Mouse (Mus musculus) left cerebral cortex, postnatal 25 days (tissue): Measurements from ENCODE around the gene Tmem220. TPM values are rescaled to one million over a fixed set of nuclear protein-coding genes. Genes with fewer than 3 reads are reported as not detected.
"Not testable (repeated sequence)": the region's sequence is repeated elsewhere in the genome, so short reads cannot be mapped to it uniquely, and the experiment has no call there.

ENCODE experiments used
- DNase-seq, 2 experiments: peaks; one replicate each; pipeline ENCODE4 v3.0.0; 2022; ENCODE audit warnings: low spot score in 2 of 2, mixed read lengths in 1 of 2
- intact Hi-C: fragments of 180-260 bp; cut with DNase I; formaldehyde crosslinking; loops from one replicate; pipeline ENCODE4 v1.15.1; 2025
- total RNA-seq, 2 experiments: library from RNA; stranded (reverse); gene quantifications; 2 replicates each; pipeline ENCODE4 v1.2.3; 2021

Gene Tmem220
- total RNA-seq, 2 experiments from 2014 or later: 0.41 to 0.44 TPM

DNA sequence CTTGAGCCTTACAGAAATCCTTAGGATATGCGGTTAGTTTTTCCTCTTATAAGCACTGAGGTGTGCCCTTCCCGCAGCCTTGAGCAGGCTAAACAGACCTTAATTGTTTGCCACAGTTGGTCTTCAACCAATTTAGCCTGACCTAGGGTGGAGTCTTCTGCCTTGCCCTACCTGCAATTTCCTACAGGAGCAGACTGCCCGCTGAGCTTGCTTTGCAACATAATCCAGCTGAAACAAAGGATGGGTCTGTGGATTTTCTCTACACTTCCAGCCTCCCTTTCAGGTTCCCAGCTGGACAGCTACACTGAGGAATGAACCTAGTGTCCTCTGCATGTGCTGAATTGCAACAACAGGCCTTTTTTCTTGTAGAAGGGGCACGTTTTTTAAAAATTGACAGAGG is 13.3 kb upstream of the Tmem220 start:
- intact Hi-C loops: no loop called here
- no peak for DNase-seq

DNA sequence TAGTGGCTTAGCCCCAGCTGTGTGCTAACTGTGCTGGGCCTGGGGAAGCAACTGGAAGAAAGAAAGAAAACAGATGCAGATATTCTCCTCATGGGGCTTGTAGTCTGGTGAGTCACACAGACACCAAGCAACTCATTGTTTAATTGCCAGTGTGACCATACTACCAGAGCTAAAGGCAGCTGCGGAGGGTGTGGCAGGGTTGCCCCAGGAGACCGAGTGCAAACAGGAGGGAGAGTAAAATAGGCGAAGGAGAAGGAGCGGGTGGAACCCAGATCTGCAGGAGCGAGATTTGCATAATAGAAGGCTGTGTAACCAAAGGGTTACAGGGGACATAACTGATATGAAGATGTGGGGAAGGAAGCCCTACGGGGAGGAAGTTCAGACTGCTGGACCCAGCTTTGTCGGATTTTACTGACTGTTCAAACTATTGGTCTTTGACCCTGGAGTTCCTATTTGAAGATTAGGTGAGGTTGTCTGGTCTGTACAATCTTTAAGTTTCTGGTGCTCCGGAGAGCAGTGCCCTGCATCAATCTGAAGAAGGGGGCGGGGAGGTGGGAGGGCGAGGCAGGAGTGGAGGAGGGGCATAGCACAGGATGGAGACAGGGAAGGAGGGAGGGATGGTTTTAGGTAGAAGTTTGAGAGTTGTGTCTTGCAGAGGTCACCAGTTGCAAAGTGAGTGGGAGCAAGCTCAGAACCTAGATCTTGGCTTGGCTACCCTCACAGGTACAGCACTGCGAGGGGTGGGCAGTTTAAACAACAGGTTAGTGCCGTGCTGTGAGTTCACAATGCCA is 7.0 kb upstream of the Tmem220 start:
- intact Hi-C loops: no loop called here
- no peak for DNase-seq

DNA sequence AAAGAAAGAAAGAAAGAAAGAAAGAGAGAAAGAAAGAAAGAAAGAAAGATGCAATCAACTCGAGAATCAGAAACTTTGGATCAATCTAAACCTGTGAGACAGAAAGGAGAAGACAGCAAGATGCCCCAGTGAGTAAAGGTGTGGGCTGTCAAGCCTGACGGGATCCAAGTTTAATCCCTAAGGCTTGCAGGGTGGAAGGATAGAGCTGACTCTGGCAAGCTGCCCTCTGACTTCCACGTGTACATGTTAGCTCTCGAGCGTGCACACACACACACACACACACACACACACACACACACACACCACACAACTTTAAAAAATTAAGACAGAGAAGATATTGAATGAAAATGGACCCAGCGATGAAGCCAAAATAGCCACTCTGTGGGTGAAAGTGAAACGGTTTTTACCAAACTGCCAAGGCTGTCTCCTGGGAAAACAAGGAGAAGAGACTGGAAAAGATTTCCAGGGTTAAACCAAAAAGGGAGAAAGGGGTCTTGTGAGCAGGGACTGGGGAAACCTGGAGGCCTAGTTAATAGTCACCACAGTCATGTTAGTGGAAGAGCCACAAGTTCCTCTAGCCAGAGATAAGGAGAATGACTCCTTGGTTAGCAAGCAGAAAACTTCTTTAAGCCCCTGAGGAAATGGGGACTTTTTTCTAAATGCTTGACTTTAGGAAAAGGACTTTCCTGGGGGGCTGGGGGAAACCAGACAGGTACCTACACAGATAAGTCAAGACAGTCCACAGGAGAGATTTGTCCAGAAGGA is 5.1 kb upstream of the Tmem220 start:
- intact Hi-C loops: loop anchor here (2.0 to 10.0 kb wide), 2 partner anchors 35 to 325 kb away; no protein-coding TSS in a partner anchor
- no peak for DNase-seq

DNA sequence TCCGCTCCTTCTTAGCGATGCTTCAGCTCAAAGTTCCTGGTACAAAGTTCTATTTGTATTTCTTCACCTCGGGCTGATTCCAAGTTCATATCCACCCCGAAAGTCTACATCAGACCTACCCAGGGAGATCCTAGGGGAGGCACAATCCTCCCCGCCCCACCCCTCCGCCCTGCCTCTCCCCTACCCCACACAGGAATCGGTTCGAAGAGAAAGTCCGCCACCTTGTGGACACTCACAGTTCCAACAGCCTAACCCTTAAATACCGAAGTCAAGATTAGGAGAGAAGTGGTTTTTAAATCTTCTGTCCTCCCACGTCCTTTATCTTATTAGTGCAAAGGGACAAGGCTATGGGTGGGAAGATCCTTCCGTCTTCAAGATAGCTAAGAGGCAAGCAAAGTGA is 4.0 kb upstream of the Tmem220 start:
- intact Hi-C loops: loop anchor here (1.0 to 10.0 kb wide), 3 partner anchors 36 to 324 kb away; no protein-coding TSS in a partner anchor
- peak; percentile 37 to 58 for DNase-seq

DNA sequence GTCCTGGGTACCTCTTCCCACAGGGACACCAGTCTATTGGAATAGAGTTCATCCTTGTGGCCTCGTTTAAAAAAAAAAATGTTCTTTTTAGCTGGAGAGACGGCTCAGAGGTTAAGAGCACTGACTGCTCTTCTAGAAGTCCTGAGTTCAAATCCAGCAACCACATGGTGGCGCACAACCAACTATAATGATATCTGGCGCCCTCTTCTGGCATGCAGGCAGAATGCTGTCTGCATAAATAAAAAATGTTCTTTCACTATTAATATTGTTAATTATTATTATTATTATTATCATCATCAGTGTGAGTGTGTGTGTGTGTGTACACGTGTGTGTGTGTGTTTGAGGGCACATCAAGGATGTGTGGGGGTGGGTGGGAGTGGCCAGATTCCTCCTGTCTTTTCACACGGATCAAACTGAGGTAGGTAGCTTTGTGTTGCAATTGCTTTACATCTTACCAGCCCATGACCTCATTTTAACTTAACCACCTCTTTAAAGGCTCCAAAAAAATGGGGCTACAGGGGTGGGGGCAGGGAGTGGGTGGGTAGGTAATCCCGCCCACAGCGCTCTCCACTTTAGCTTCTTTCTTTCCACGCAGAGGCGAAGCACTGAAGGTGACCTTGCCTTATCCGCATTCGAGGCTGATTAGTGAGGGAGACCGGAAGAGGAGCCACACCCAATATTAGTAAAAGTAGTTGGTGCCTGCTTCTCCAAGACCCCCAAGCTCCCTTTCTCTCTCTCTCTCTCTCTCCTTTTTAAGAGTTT is 2.4 kb upstream of the Tmem220 start:
- intact Hi-C loops: loop anchor here (10.0 kb wide), 1 partner anchor 322 kb away; no protein-coding TSS in a partner anchor
- no peak for DNase-seq

DNA sequence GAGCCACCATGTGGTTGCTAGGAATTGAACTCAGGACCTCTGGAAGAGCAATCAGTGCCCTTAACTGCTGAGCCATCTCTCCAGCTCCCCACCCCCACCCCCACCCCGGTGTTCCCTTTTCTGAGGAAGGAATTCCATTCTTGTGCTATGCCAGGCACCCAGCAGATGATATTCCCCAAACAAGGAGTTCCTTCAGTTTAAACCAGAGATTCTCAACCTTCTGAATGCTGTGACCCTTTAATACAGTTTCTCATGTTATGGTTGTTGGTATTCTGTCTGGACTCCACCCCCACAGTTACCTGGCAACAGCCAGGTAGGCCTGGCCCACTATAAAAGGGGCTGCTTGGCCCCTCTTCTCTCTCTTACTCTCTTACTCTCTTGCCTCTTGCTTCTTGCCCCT is 1.8 kb upstream of the Tmem220 start:
- intact Hi-C loops: loop anchor here (10.0 kb wide), 1 partner anchor 322 kb away; no protein-coding TSS in a partner anchor
- not testable (repeated sequence) for DNase-seq

DNA sequence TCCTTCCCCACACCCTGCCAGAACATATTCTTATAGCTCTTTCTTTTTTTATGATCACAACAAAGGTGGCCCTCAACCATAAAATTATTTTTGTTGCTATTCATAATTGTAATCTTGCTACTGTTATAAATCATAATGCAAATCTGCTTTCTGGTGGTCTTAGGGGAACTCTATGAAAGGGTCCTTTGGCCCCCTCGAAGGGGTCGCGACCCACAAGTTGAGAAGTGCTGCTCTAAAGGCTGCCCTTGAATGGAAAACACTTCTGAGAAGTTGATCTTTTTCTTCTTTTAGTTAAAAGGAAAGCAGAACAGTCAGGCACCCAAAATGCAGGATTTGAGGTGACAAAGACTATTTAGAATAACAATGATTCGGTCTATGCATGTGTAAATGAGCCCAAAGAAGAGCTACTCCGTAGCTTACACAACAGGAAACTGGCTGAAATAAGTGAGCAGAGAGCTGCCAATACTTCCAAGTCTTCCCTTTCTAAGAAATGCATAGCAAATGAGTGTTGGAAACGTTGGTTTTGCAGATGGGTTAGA is 1.1 kb upstream of the Tmem220 start:
- intact Hi-C loops: loop anchor here (2.0 to 10.0 kb wide), 2 partner anchors 77 to 321 kb away; no protein-coding TSS in a partner anchor

DNA sequence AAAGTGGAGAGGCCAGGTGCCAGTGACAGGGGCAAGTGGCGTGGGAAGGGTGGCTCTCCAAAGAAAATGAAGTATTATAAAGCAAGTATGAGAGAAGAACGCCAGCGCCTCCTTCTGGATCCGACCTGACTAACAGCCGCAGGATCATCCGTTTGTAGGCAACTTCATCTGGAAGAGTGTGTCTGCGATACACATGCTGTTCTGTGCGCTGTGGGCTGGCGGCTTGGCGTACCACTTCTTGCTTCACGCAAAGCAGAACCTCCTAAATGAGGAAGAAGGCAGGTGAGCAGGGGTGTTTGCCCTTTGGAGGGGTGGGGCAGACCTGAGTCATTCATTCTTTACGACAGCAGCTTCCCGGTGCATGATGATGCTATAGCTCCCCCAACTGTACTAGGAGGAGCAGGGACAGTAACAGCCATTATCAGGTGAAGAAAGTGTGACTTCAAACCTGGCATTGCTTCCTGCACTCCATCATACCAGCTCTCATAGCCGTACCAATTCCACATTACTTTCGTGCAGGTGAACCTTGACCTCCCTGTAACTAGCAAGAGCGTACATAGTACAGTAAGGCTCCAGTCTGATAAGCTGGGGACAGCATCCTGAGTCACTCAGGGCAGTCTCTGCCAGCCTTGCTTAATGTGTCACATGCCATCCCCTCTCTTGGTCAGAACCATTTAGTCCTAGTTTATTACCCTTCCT is 6.1 kb downstream of the Tmem220 start:
- intact Hi-C loops: no loop called here
- no peak for DNase-seq

More for the DNA sequence above, 1.1 kb upstream of the Tmem220 start:
- no peak for DNase-seq

DNA sequence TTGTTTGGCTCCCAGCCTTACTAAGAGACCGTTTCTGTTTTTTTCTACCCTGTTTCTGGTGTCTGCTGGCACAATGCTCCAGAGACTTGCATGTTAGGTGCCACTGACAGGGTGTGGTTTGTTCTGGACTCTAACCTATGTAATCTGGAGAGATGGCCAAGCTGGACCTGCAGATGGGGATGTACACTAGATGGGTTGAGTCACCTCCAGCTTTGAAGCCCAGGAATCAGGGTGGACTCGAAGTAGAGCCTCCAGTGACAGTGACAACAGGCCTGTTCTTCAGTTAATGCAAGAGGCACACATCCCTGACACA is 6.6 kb downstream of the Tmem220 start:
- no peak for DNase-seq
- intact Hi-C loops: no loop called here

DNA sequence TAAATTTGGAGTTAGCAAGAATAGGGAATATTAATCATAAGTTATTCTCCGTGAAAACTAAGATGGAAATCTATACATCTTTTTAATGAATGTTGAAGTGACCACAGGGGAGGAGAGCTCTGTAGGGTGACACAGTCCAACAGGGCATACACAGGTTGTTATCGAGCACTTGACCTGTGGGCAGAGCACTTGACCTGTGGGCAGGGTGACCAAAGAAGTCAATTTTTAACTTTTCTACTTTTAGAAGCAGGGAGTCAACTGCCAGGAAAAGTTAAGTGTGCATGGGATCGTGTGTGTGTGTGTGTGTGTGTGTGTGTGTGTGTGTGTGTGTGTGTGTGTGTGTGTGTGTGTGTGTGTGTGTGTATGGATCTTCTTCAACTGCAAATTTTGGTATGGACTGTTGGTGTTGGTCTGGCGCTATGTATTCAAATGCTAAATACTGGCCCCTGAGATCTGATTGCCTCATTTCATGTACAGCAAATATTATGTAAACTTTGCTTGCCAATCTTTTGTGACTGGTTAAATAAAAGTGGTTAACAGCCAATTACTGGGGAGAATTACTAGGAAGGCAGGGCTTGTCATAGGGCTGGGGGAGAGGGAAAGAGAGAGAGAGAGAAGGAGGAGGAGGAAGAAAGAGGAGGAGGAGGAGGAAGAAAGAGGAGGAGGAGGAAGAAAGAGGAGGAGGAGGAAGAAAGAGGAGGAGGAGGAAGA is 10.0 kb downstream of the Tmem220 start:
- intact Hi-C loops: no loop called here
- no peak for DNase-seq

DNA sequence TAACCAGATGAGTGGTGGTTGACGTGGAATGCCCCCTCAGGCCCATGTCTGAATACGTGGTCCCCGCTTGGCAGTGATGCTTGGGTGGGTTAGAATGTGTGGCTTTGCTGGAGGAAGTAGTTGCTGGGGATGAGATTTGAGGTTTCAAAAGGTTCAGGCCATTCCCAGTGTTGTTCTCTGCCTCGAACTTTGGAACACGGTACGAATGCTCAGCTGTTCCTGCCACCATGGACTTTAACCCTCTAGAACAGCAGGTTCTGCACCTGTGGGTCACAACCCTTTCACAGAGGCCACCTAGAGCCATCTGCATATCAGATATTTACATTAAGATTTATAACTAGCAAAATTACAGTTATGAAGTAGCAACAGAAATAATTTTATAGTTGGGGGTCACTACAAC is 11.3 kb downstream of the Tmem220 start:
- intact Hi-C loops: no loop called here

DNA sequence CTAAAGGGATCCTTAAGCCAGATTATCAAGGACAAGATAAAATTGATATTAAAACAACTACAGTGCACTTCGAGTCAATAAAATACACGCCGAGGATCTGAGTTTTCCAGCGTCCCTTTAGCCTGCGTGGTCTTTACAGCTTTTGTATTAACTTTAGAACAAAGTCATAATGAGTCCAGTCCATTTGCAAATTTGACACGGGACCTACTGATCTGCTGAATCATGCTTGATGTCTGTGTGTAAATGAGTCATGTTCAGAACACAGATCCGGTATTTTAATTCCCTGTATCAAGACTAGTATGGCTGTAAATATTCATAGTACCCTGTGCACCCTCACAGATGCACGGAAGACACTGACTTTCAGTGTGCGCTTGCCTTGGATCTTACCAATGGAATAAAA is 11.9 kb downstream of the Tmem220 start:
- DNase-seq: no peak
- intact Hi-C loops: no loop called here

More for the DNA sequence above, 11.3 kb downstream of the Tmem220 start:
- DNase-seq: no peak

DNA sequence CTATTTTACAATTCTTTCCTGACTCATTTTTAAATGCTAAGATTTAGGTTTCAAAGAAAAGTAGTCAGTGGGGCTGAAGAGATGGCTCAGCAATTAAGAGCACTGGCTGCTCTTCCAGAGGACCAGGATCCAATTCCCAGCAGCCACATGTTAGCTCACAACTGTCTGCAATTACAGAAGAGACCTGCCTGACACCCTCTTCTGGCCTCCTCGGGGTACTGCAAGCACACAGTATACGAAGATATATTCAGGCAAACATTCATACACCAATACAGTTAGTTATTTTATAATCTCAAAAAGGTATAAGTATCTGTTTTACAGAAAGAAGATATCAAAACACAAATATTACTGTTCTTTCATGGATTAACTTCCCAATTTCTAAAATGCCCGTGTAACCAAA is 14.8 kb downstream of the Tmem220 start:
- intact Hi-C loops: no loop called here
- DNase-seq: no peak

DNA sequence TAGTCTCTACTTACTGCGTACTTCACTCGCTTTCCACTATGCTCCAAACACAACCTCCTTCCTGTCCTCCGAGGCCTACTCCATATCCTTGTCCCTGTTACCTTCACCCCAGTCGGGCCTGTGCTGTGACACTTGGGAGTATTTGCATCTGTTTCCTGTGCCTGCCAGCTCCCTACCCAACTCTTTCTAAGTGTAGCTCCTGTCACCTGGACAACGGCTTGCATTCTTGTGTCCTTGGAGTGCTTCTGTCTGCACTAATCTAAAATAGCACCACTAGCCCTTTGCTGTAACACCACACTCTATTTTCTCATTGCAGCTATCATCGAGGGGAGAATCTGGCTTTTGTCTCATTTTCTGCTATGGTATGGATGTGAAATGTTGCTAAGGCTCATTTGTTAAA is 15.5 kb downstream of the Tmem220 start:
- no peak for DNase-seq
- intact Hi-C loops: no loop called here

DNA sequence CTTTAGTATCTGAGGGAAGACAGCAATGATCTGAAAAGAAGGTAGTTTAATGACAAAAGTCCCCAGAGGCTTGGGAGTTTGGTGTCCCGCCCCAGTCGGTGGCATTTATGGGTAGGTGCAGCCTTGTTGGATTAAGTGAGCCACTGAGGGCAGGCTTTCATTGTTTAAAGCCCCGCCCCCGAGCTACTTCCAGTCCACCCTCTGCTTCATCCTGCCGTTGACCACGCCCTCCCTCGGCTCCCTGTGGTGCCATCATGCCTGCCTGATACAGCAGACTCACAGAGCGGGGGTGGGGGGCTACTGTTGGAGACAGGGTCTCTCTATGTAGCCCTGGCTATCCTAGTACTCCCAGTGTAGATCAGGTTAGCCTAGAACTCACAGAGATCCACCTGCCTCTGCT is 18.1 kb downstream of the Tmem220 start:
- DNase-seq: no peak
- intact Hi-C loops: no loop called here

DNA sequence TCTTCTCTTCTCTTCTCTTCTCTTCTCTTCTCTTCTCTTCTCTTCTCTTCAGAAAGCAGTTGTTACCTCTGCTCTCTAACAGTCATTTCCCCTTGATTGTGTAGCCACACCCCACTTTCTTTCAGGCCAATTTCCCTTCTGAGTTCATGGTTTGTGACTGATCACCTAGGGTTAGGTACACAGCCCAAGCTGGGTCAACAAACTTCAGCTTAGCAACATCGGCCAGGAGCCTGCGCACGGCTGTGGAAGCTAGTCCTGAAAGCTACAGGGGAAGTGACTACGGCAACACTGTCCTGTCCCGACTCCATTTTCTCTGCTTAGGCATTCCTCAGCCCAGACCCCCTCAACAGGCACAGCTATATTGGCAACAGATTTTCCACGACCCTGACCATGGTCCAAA is 20.0 kb downstream of the Tmem220 start:
- intact Hi-C loops: no loop called here
- no peak for DNase-seq

DNA sequence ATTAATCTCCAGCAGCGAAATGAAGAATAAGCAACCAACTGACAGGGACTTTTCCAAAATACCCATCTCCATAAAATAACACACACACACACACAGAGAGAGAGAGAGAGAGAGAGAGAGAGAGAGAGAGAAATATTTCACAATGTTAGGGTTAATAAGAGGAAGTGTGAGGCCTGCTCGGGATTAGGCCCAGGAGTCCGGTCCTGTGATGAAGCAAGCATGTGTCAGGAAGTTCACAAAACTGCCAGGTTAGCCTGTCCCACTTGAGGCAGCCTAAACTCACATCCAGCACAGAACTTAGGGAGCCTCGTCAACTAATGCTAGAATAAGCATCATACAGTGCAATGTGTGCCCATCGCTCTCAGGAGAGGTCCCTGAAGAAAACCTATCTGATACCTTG is 22.2 kb downstream of the Tmem220 start:
- DNase-seq: no peak
- intact Hi-C loops: no loop called here

DNA sequence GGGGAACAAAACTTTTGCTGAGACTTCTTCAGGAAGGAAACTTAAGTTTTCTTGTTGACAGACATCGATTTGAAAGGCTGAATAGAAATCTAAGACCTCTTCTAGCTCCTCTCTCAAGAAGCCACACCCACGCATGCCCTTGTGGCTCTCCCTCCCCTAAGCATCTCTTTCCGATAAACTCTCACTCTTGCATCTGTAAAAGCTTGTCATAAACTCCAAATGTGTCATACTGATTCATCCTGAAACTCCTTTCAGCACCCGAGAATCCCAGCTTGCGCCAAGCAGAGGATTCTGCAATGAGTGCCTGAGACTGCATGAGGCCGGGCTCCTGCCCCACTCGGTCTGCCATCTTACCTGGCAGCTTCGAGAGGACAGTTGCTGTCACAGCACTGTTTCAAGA is 23.5 kb downstream of the Tmem220 start:
- DNase-seq: no peak
- intact Hi-C loops: no loop called here

DNA sequence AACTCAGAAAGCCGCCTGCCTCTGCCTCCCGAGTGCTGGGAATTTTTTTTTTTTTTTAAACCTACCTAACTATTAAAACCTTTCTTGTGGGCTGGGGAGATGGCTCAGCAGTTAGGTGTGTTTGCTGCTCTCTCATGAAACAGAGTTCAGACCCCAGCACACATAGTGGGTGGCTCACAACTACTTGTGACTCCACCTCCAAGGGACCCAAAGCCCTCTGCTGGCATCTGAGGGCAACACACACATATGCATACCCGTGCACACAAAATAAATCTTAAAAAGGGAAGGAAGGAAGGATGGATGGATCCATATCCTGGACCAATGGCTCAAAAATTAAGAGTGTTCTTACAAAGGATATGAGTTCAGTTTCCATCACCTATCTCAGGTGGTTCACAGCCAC is 24.3 kb downstream of the Tmem220 start:
- intact Hi-C loops: no loop called here
- no peak for DNase-seq
